Mouse (Mus musculus): Measurements from ENCODE around the gene Prkcz.
A peak's percentile ranks its signal among the peaks of the same experiment; 100 is the strongest.

Prkcz gene

GRCm38 (mm10) chr4:155308679-155309078, 52.5 kb downstream of the Prkcz start:
- DNase-seq (ENCODE audit: low spot score) = no peak

- DNase-seq (ENCODE audit: low spot score) = peak; percentile 43
These were observed 53.1 kb downstream of the Prkcz start for GRCm38 (mm10) chr4:155308068-155308467.

GRCm38 (mm10) chr4:155307591-155307990, 53.6 kb downstream of the Prkcz start:
- no peak for DNase-seq (ENCODE audit: low spot score)

GRCm38 (mm10) chr4:155306356-155307242, 54.6 kb downstream of the Prkcz start:
- DNase-seq (ENCODE audit: low spot score) = no peak

- DNase-seq (ENCODE audit: low spot score) = no peak
These were observed 55.6 kb downstream of the Prkcz start for GRCm38 (mm10) chr4:155305531-155306031.

GRCm38 (mm10) chr4:155304508-155305096, 56.6 kb downstream of the Prkcz start:
- no peak for DNase-seq (ENCODE audit: low spot score)

- no peak for DNase-seq (ENCODE audit: low spot score)
These were observed 59.2 kb downstream of the Prkcz start for GRCm38 (mm10) chr4:155301965-155302364.

- DNase-seq (ENCODE audit: low spot score) = no peak
These were observed 60.1 kb downstream of the Prkcz start for GRCm38 (mm10) chr4:155301098-155301447.

- no peak for DNase-seq (ENCODE audit: low spot score)
These were observed 60.6 kb downstream of the Prkcz start for GRCm38 (mm10) chr4:155300421-155301097.

- no peak for DNase-seq (ENCODE audit: low spot score)
These were observed 62.3 kb downstream of the Prkcz start for GRCm38 (mm10) chr4:155298826-155299225.

GRCm38 (mm10) chr4:155297057-155297456, 64.1 kb downstream of the Prkcz start:
- DNase-seq (ENCODE audit: low spot score) = peak; percentile 34

GRCm38 (mm10) chr4:155295996-155296395, 65.2 kb downstream of the Prkcz start:
- no peak for DNase-seq (ENCODE audit: low spot score)

GRCm38 (mm10) chr4:155295026-155295590, 66.1 kb downstream of the Prkcz start:
- no peak for DNase-seq (ENCODE audit: low spot score)

GRCm38 (mm10) chr4:155294381-155294780, 66.8 kb downstream of the Prkcz start:
- no peak for DNase-seq (ENCODE audit: low spot score)

- no peak for DNase-seq (ENCODE audit: low spot score)
These were observed 68.3 kb downstream of the Prkcz start for GRCm38 (mm10) chr4:155292863-155293262.

- no peak for DNase-seq (ENCODE audit: low spot score)
These were observed 71.1 kb downstream of the Prkcz start for GRCm38 (mm10) chr4:155290045-155290444.

- no peak for DNase-seq (ENCODE audit: low spot score)
These were observed 72.6 kb downstream of the Prkcz start for GRCm38 (mm10) chr4:155288586-155288985.

GRCm38 (mm10) chr4:155287713-155288112, 73.4 kb downstream of the Prkcz start:
- DNase-seq (ENCODE audit: low spot score) = no peak

GRCm38 (mm10) chr4:155286090-155286489, 75.1 kb downstream of the Prkcz start:
- DNase-seq (ENCODE audit: low spot score) = no peak

GRCm38 (mm10) chr4:155284521-155285379, 76.4 kb downstream of the Prkcz start:
- DNase-seq (ENCODE audit: low spot score) = peak; percentile 48

- DNase-seq (ENCODE audit: low spot score) = no peak
These were observed 77.6 kb downstream of the Prkcz start for GRCm38 (mm10) chr4:155283585-155283984.
